Mouse (Mus musculus): Measurements from ENCODE around the gene Ktn1. TPM values are rescaled to one million over a fixed set of nuclear protein-coding genes. Genes with fewer than 3 reads are reported as not detected.

Ktn1 gene
- polyA plus RNA-seq, 1 experiment, result 9.0 TPM

GRCm38 (mm10) chr14:47747536-47747935 is 99.3 kb downstream of the Ktn1 start:
- DNase-seq, result peak; percentile 19
- no peak for TF ChIP-seq CTCF (IDR thresholded peaks at IDR 0.05; ENCODE audit: insufficient read depth, low read length)
- no peak for TF ChIP-seq POLR2A (IDR thresholded peaks at IDR 0.05; ENCODE audit: borderline replicate concordance, extremely low read depth, low read depth, low read length)
- 29% methylated on average over 9 of the region's 9 CpGs for WGBS
- H3K4me1 ChIP-seq (ENCODE audit: control insufficient read depth, insufficient read depth, low read length), result no peaks in the 10 kb centered on the region
- no peak overlapping the region for H3K4me3 ChIP-seq (replicated peaks; ENCODE audit: extremely low read depth, low read depth, low read length)

DNA sequence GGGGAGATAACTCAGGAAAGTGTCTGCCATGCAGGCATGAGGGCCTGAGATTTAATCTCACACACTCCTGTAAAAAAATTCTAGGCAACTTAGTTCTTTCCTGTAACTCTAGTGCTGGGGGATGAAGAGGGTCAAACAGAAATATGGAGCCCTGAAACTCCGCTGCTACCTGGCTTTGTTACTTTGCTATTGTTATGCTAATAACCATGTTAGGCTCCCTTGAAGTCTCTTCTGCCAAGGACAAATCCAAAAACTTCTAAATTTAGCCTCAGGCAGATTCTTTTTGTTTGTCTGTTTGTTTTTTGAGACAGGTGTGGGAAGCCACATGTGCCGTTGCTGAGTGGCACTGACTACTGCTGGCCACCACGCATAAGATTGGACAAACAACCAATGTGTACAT is 100.5 kb downstream of the Ktn1 start:
- Histone ChIP-seq H3K4me1 (ENCODE audit: control insufficient read depth, insufficient read depth, low read length) (no peaks in the 10 kb centered on the region), H3K4me3 (replicated peaks; ENCODE audit: extremely low read depth, low read depth, low read length) (no peak overlapping the region)
- no peak for DNase-seq
- 89% methylated on average over 3 of the region's 3 CpGs for WGBS
- TF ChIP-seq CTCF (IDR thresholded peaks at IDR 0.05; ENCODE audit: insufficient read depth, low read length) (no peak), POLR2A (IDR thresholded peaks at IDR 0.05; ENCODE audit: borderline replicate concordance, extremely low read depth, low read depth, low read length) (no peak)

GRCm38 (mm10) chr14:47751422-47752205 is 103.4 kb downstream of the Ktn1 start:
- no peak for TF ChIP-seq POLR2A (IDR thresholded peaks at IDR 0.05; ENCODE audit: borderline replicate concordance, extremely low read depth, low read depth, low read length)
- peak; percentile 31; the same call in 1 of the 2 replicates for TF ChIP-seq CTCF (IDR thresholded peaks at IDR 0.05; ENCODE audit: insufficient read depth, low read length)
- DNase-seq, result no peak
- H3K4me3 ChIP-seq (replicated peaks; ENCODE audit: extremely low read depth, low read depth, low read length), result no peak overlapping the region
- no peaks in the 10 kb centered on the region for H3K4me1 ChIP-seq (ENCODE audit: control insufficient read depth, insufficient read depth, low read length)
- WGBS, result 44% methylated on average over 8 of the region's 8 CpGs

- WGBS, result 42% methylated on average over 3 of the region's 3 CpGs
- TF ChIP-seq CTCF (IDR thresholded peaks at IDR 0.05; ENCODE audit: insufficient read depth, low read length), result no peak
- TF ChIP-seq POLR2A (IDR thresholded peaks at IDR 0.05; ENCODE audit: borderline replicate concordance, extremely low read depth, low read depth, low read length), result no peak
- Histone ChIP-seq H3K4me3 (replicated peaks; ENCODE audit: extremely low read depth, low read depth, low read length) (no peak overlapping the region), H3K4me1 (ENCODE audit: control insufficient read depth, insufficient read depth, low read length) (no peaks in the 10 kb centered on the region)
- no peak for DNase-seq
Measured at GRCm38 (mm10) chr14:47753561-47753960, 105.3 kb downstream of the Ktn1 start.

DNA sequence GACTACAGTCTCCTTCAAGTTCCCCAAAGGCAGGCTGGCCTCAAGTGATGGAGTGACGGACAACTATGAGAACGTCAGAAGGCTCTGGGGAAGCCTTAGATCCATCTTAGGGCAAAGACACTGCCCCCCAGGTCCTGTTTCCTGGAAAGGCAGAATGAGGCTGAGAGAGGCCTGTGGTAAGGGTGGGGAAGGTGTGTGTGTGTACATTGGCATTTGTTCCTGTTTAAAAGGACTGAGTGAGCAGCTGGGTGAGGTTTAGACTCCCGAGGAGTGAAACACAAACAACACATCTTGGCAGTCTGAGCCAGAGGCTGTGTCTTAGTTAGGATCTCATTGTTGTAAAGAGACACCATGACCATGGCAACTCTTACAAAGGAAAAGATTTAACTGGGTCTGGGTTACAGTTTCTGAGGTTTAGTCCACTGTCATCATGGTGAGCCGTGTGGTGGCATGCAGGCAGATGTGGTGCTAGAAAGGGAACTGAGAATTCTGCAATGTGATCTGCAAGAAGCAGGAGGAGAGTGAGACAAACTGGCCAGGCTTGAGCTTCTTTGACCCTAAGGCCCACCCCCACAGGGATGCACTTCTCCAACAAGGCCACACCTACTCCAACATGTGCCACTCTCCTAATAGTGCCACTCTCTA is 106.1 kb downstream of the Ktn1 start:
- Histone ChIP-seq H3K4me1 (ENCODE audit: control insufficient read depth, insufficient read depth, low read length) (no peaks in the 10 kb centered on the region), H3K4me3 (replicated peaks; ENCODE audit: extremely low read depth, low read depth, low read length) (no peak overlapping the region)
- 56% methylated on average over 4 of the region's 4 CpGs for WGBS
- DNase-seq, result no peak
- TF ChIP-seq CTCF (IDR thresholded peaks at IDR 0.05; ENCODE audit: insufficient read depth, low read length) (no peak), POLR2A (IDR thresholded peaks at IDR 0.05; ENCODE audit: borderline replicate concordance, extremely low read depth, low read depth, low read length) (no peak)

GRCm38 (mm10) chr14:47756411-47757065 is 108.3 kb downstream of the Ktn1 start:
- no peak for DNase-seq
- Histone ChIP-seq H3K4me1 (ENCODE audit: control insufficient read depth, insufficient read depth, low read length) (no peaks in the 10 kb centered on the region), H3K4me3 (replicated peaks; ENCODE audit: extremely low read depth, low read depth, low read length) (no peak overlapping the region)
- TF ChIP-seq POLR2A (IDR thresholded peaks at IDR 0.05; ENCODE audit: borderline replicate concordance, extremely low read depth, low read depth, low read length) (no peak), CTCF (IDR thresholded peaks at IDR 0.05; ENCODE audit: insufficient read depth, low read length) (no peak)
- 70% methylated on average over 9 of the region's 9 CpGs for whole genome bisulfite sequencing

DNA sequence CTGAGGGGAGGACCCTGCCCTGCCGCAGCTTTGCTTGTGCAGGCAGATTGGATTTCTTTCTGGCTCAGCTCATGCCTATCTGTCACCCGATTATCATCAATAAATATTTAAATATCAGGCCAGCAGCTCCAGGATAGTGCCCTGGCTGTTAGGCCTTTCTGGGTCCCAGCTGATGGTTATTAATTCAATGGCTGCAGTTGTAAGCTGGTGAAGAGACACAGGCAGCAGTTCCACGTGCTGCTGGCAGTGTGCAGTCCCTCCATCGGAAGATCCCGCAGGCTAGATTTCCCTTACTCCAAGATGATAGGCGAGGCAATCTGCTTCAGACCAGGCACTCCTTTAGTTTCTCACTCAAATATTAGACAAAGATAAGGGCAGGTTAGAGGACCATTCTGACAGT is 116.9 kb downstream of the Ktn1 start:
- 59% methylated on average over 6 of the region's 6 CpGs for WGBS
- no peak for DNase-seq
- TF ChIP-seq CTCF (IDR thresholded peaks at IDR 0.05; ENCODE audit: insufficient read depth, low read length) (no peak), POLR2A (IDR thresholded peaks at IDR 0.05; ENCODE audit: borderline replicate concordance, extremely low read depth, low read depth, low read length) (no peak)
- no peak overlapping the region for H3K4me3 ChIP-seq (replicated peaks; ENCODE audit: extremely low read depth, low read depth, low read length)
- no peaks in the 10 kb centered on the region for H3K4me1 ChIP-seq (ENCODE audit: control insufficient read depth, insufficient read depth, low read length)

- DNase-seq, result no peak
- Histone ChIP-seq H3K4me1 (ENCODE audit: control insufficient read depth, insufficient read depth, low read length) (no peaks in the 10 kb centered on the region), H3K4me3 (replicated peaks; ENCODE audit: extremely low read depth, low read depth, low read length) (no peak overlapping the region)
- TF ChIP-seq POLR2A (IDR thresholded peaks at IDR 0.05; ENCODE audit: borderline replicate concordance, extremely low read depth, low read depth, low read length) (no peak), CTCF (IDR thresholded peaks at IDR 0.05; ENCODE audit: insufficient read depth, low read length) (no peak)
- WGBS, result 72% methylated on average over 3 of the region's 3 CpGs
Measured at GRCm38 (mm10) chr14:47765796-47766195, 117.5 kb downstream of the Ktn1 start.

- no peak for DNase-seq
- H3K4me1 ChIP-seq (ENCODE audit: control insufficient read depth, insufficient read depth, low read length), result no peaks in the 10 kb centered on the region
- 40% methylated on average over 2 of the region's 2 CpGs for WGBS
Measured at GRCm38 (mm10) chr14:47766373-47766772, 118.1 kb downstream of the Ktn1 start.

More at GRCm38 (mm10) chr14:47766373-47766772, 118.1 kb downstream of the Ktn1 start:
- no peak for TF ChIP-seq CTCF (IDR thresholded peaks at IDR 0.05; ENCODE audit: insufficient read depth, low read length)
- TF ChIP-seq POLR2A (IDR thresholded peaks at IDR 0.05; ENCODE audit: borderline replicate concordance, extremely low read depth, low read depth, low read length), result no peak
- no peak overlapping the region for H3K4me3 ChIP-seq (replicated peaks; ENCODE audit: extremely low read depth, low read depth, low read length)
